Comparison of ENCODE assay signal across 34 mouse cellular contexts in the genomic region with DNA sequence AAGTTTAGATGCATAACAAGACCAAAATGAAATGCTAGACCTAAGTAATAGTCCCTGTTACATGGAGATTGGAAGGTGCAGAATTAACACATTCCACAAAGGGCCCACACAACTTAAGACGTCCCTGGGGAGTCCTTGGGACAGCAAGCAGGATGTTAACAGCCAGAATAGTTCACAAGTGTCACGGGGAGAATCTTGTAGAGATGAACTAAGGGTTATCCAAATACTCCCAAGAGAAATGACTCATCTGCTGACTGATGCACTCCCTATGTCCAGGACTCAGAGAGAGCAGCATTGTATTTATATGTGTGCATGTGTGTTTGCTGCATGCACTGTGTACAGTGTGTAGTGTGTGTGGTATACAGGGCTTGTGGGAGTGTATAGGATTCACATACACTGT. TPM values are rescaled to one million over a fixed set of nuclear protein-coding genes. Genes with fewer than 3 reads are reported as not detected.
DNase-seq lines count a peak whose midpoint lies in the region; ATAC-seq and TF ChIP-seq lines count a peak whose summit lies in the region.
"Had no signal": no experiment of that assay in that cellular context is flagged by ENCODE, and none has a peak within 500 bp of the region (broad histone marks: within the 10 kb centered on the region; RNA-seq: fewer than 3 reads in every experiment).

No protein-coding gene starts in this region.

- no peaks in the 10 kb centered on the region for H3K27me3 ChIP-seq in kidney, adult 2 months (replicated peaks; ENCODE audit: control insufficient read depth, insufficient read depth, low read length)
- H3K27me3 ChIP-seq in kidney, embryonic 14.5 days (ENCODE audit: control insufficient read depth, insufficient read depth, low read length), result no peaks in the 10 kb centered on the region
- no peaks in the 10 kb centered on the region for H3K27me3 ChIP-seq in kidney, embryonic 15.5 days
- H3K27me3 ChIP-seq in stomach, postnatal 0 days (ENCODE audit: control insufficient read depth, insufficient read depth, low read length), result no peaks in the 10 kb centered on the region
- H3K27me3 ChIP-seq in forebrain, embryonic 16.5 days (replicated peaks; ENCODE audit: control insufficient read depth, insufficient read depth, low read length), result no peaks in the 10 kb centered on the region
- H3K27me3 ChIP-seq: embryonic facial prominence, embryonic 13.5 days; forebrain, embryonic 12.5 days; forebrain, embryonic 15.5 days; heart, embryonic 13.5 days had no signal

- no peak for TF ChIP-seq EP300 in stomach, postnatal 0 days (optimal IDR thresholded peaks at IDR 0.05)

- H3K4me1 ChIP-seq in kidney, adult 2 months (ENCODE audit: control insufficient read depth, insufficient read depth, low read length), result no peaks in the 10 kb centered on the region
- 0 out of 2 replicates have a peak, but pooled peaks cover 2% of the 10 kb centered on the region for H3K4me1 ChIP-seq in kidney, embryonic 14.5 days (ENCODE audit: control insufficient read depth, insufficient read depth, low read length)
- no peaks in the 10 kb centered on the region for H3K4me1 ChIP-seq in kidney, embryonic 15.5 days
- H3K4me1 ChIP-seq in stomach, postnatal 0 days (replicated peaks; ENCODE audit: control insufficient read depth, insufficient read depth), result no peaks in the 10 kb centered on the region
- no peaks in the 10 kb centered on the region for H3K4me1 ChIP-seq in forebrain, embryonic 16.5 days (replicated peaks; ENCODE audit: control insufficient read depth, insufficient read depth, low read length)
- H3K4me1 ChIP-seq: embryonic facial prominence, embryonic 10.5 days; forebrain, embryonic 12.5 days; forebrain, embryonic 15.5 days; heart, embryonic 10.5 days; heart, embryonic 13.5 days had no signal

- H3K9ac ChIP-seq in kidney, embryonic 14.5 days (ENCODE audit: low read depth, low read length), result no peak overlapping the region
- no peak overlapping the region for H3K9ac ChIP-seq in kidney, embryonic 15.5 days
- H3K9ac ChIP-seq in stomach, postnatal 0 days (ENCODE audit: low read length), result no peak overlapping the region
- H3K9ac ChIP-seq in forebrain, embryonic 16.5 days (replicated peaks; ENCODE audit: low read depth, low read length), result no peak overlapping the region
- H3K9ac ChIP-seq: embryonic facial prominence, embryonic 13.5 days; forebrain, embryonic 12.5 days; forebrain, embryonic 15.5 days; heart, embryonic 13.5 days; hindbrain, embryonic 14.5 days had no signal

- peak; percentile 18 for DNase-seq in adrenal gland, adult 2 months
- no peak for DNase-seq in adrenal gland, postnatal 10 days
- DNase-seq in kidney, adult 2 months, result peak; percentile 63
- DNase-seq in kidney, postnatal 36 days, result peak; percentile 9 to 53
- no peak for DNase-seq in stomach, postnatal 0 days (ENCODE audit: low spot score)
- DNase-seq: adrenal gland, postnatal 25 days; B cell, adult 2 months; cerebellum, adult 11-12 months; cerebellum, adult 8-10 months; cerebellum, postnatal 10 days; cerebellum, postnatal 36 days; embryo, embryonic 11 days; gastrocnemius, postnatal 10 days; gastrocnemius, postnatal 36 days; heart, postnatal 14 days; heart, postnatal 4 days had no signal

- TF ChIP-seq POLR2A in kidney, adult 2 months (IDR thresholded peaks at IDR 0.05; ENCODE audit: low read depth, low read length), result no peak

- no peak overlapping the region for H3K27ac ChIP-seq in kidney, adult 2 months (ENCODE audit: insufficient read depth, low read depth, low read length)
- no peak overlapping the region for H3K27ac ChIP-seq in kidney, embryonic 14.5 days (ENCODE audit: low read depth, low read length)
- H3K27ac ChIP-seq in kidney, embryonic 15.5 days, result no peak overlapping the region
- H3K27ac ChIP-seq in stomach, postnatal 0 days (replicated peaks), result no peak overlapping the region
- H3K27ac ChIP-seq in forebrain, embryonic 16.5 days (ENCODE audit: low read length), result no peak overlapping the region
- H3K27ac ChIP-seq: embryonic facial prominence, embryonic 10.5 days; embryonic facial prominence, embryonic 13.5 days; forebrain, embryonic 12.5 days; forebrain, embryonic 15.5 days; heart, embryonic 10.5 days; heart, embryonic 13.5 days; hindbrain, embryonic 14.5 days; hindbrain, postnatal 0 days had no signal

- H3K36me3 ChIP-seq in kidney, adult 2 months (ENCODE audit: control insufficient read depth, insufficient read depth, low read length), result no peaks in the 10 kb centered on the region
- no peaks in the 10 kb centered on the region for H3K36me3 ChIP-seq in kidney, embryonic 14.5 days (ENCODE audit: control insufficient read depth, insufficient read depth, low read length)
- H3K36me3 ChIP-seq in kidney, embryonic 15.5 days, result no peaks in the 10 kb centered on the region
- no peaks in the 10 kb centered on the region for H3K36me3 ChIP-seq in stomach, postnatal 0 days (ENCODE audit: control insufficient read depth, insufficient read depth, low read length)
- H3K36me3 ChIP-seq in forebrain, embryonic 16.5 days (ENCODE audit: control insufficient read depth, insufficient read depth), result no peaks in the 10 kb centered on the region
- H3K36me3 ChIP-seq: embryonic facial prominence, embryonic 10.5 days; embryonic facial prominence, embryonic 13.5 days; forebrain, embryonic 12.5 days; forebrain, embryonic 15.5 days; heart, embryonic 10.5 days; heart, embryonic 13.5 days had no signal

- H3K9me3 ChIP-seq in kidney, embryonic 14.5 days (ENCODE audit: control insufficient read depth, low read length), result no peaks in the 10 kb centered on the region
- no peaks in the 10 kb centered on the region for H3K9me3 ChIP-seq in kidney, embryonic 15.5 days (replicated peaks)
- H3K9me3 ChIP-seq in stomach, postnatal 0 days (ENCODE audit: control insufficient read depth, low read length), result no peaks in the 10 kb centered on the region
- no peaks in the 10 kb centered on the region for H3K9me3 ChIP-seq in forebrain, embryonic 16.5 days (ENCODE audit: control insufficient read depth, low read length)
- H3K9me3 ChIP-seq: embryonic facial prominence, embryonic 10.5 days; embryonic facial prominence, embryonic 13.5 days; forebrain, embryonic 12.5 days; forebrain, embryonic 15.5 days; heart, embryonic 10.5 days; heart, embryonic 13.5 days had no signal

- no peak overlapping the region for H3K4me2 ChIP-seq in kidney, embryonic 14.5 days (replicated peaks; ENCODE audit: low read depth, low read length)
- H3K4me2 ChIP-seq in kidney, embryonic 15.5 days, result no peak overlapping the region
- H3K4me2 ChIP-seq in stomach, postnatal 0 days (replicated peaks; ENCODE audit: low read depth), result no peak overlapping the region
- no peak overlapping the region for H3K4me2 ChIP-seq in forebrain, embryonic 16.5 days (ENCODE audit: low read length)
- H3K4me2 ChIP-seq: embryonic facial prominence, embryonic 13.5 days; forebrain, embryonic 12.5 days; forebrain, embryonic 15.5 days; heart, embryonic 13.5 days; hindbrain, embryonic 14.5 days had no signal

- 14% methylated on average over 2 of the region's 2 CpGs for WGBS in kidney, adult 2 months
- 10% methylated on average over 2 of the region's 2 CpGs for WGBS in kidney, embryonic 14.5 days
- WGBS in kidney, embryonic 15.5 days, result 20% methylated on average over 2 of the region's 2 CpGs
- WGBS in stomach, postnatal 0 days, result 55% methylated on average over 2 of the region's 2 CpGs
- WGBS in forebrain, embryonic 16.5 days, result 72% methylated on average over 2 of the region's 2 CpGs

- ATAC-seq in kidney, embryonic 14.5 days (ENCODE audit: low FRiP score, low TSS enrichment), result no peak
- ATAC-seq in kidney, embryonic 15.5 days (replicated peaks; ENCODE audit: low FRiP score), result no peak
- ATAC-seq in stomach, postnatal 0 days (ENCODE audit: low FRiP score, low TSS enrichment), result peak; percentile 40; the same call in 1 of the 2 replicates
- no peak for ATAC-seq in forebrain, embryonic 16.5 days
- ATAC-seq: CD4-positive, CD25-positive, alpha-beta regulatory T cell, adult 4 months; forebrain, embryonic 15.5 days; hindbrain, postnatal 0 days; inflammation-experienced regulatory T-cells, adult 6 months; Patski had no signal

- no peak overlapping the region for H3K4me3 ChIP-seq in kidney, adult 2 months (ENCODE audit: insufficient read depth, low read depth, low read length)
- H3K4me3 ChIP-seq in kidney, embryonic 14.5 days (ENCODE audit: low read length), result no peak overlapping the region
- H3K4me3 ChIP-seq in kidney, embryonic 15.5 days (replicated peaks), result no peak overlapping the region
- no peak overlapping the region for H3K4me3 ChIP-seq in stomach, postnatal 0 days (ENCODE audit: low read depth, low read length)
- no peak overlapping the region for H3K4me3 ChIP-seq in forebrain, embryonic 16.5 days (replicated peaks; ENCODE audit: low read length)
- H3K4me3 ChIP-seq: embryonic facial prominence, embryonic 10.5 days; embryonic facial prominence, embryonic 13.5 days; erythroblast, embryonic 14.5 days; forebrain, embryonic 12.5 days; forebrain, embryonic 15.5 days; heart, embryonic 10.5 days; heart, embryonic 13.5 days had no signal

- TF ChIP-seq CTCF in kidney, adult 2 months (conservative IDR thresholded peaks at IDR 0.05; ENCODE audit: insufficient read depth, insufficient read length, low read depth, low read length), result no peak
- no peak for TF ChIP-seq CTCF in stomach, postnatal 0 days (IDR thresholded peaks at IDR 0.05; ENCODE audit: low read depth)

RNA-seq across cellular contexts. Expression of a gene that starts 37.7 kb away (rescaled TPM):
- total RNA-seq in adrenal gland, adult 2 months (2021), result under 1 TPM; 0.32 to 0.38 TPM
- polyA plus RNA-seq in adrenal gland, adult 2 months (2012; rRNA removed), result 0.03 and 0.11 TPM in 2 replicates
- total RNA-seq in adrenal gland, postnatal 10 days (2021), result under 1 TPM; 0.21 to 0.27 TPM
- polyA plus RNA-seq in kidney, adult 2 months (2012; rRNA removed), result 0.24 and 0.33 TPM in 2 replicates
- polyA plus RNA-seq in kidney, embryonic 14.5 days (2014; fragmentation: Nextera tagmentation; extraction: Ambion mirVana), result 0.09 TPM in 1 of 2 replicates, not detected in the other
- 0.10 and 0.14 TPM in 2 replicates for polyA plus RNA-seq in kidney, embryonic 15.5 days (2015; fragmentation: Nextera tagmentation; extraction: Ambion mirVana)
- polyA plus RNA-seq in stomach, postnatal 0 days (2015; fragmentation: Nextera tagmentation; extraction: Ambion mirVana), result 0.15 and 0.16 TPM in 2 replicates
- polyA plus RNA-seq in forebrain, embryonic 16.5 days (2015; fragmentation: Nextera tagmentation; extraction: Ambion mirVana), result 0.40 and 0.43 TPM in 2 replicates
- total RNA-seq: ES-E14; gastrocnemius, adult 18-20 months; gastrocnemius, postnatal 36 days; heart, postnatal 4 days; hindbrain, postnatal 0 days had no signal
- polyA plus RNA-seq: embryonic facial prominence, embryonic 10.5 days; erythroblast, embryonic 14.5 days; hindbrain, embryonic 11.5 days; hindbrain, postnatal 0 days; Patski had no signal

Comparison
In these comparisons a context has a peak if more than half of its experiments do, and no peak if none do; other contexts are left out.
1. DNase-seq: peak in adrenal gland, adult 2 months (single experiment), kidney, adult 2 months (single experiment) and kidney, postnatal 36 days (2 of 2); none in adrenal gland, postnatal 10 days (single experiment) and stomach, postnatal 0 days (single experiment).